Mouse (Mus musculus) heart, embryonic 14.5 days (tissue): ENCODE data around the gene Igdcc3. TPM values are rescaled to one million over a fixed set of nuclear protein-coding genes. Genes with fewer than 3 reads are reported as not detected.
"Not testable (repeated sequence)": the region's sequence is repeated elsewhere in the genome, so short reads cannot be mapped to it uniquely, and the experiment has no call there.

Experiments
- ATAC-seq: fragments of 200-750 bp; cut with Nextera tagmentation; 2 replicates; pipeline ENCODE4 v1.8.0; 2017; ENCODE audit warnings: low read depth, moderate TSS enrichment; ENCODE audit not compliant: insufficient number of reproducible peaks, insufficient read depth, low FRiP score
- H3K27ac ChIP-seq, 2 experiments: fragments of 200-500 bp in 1 of 2; fragments of 300-500 bp in 1 of 2; sonication (generic) in 1 of 2; replicated peaks in 1 of 2; 2 replicates each; pipeline ENCODE4 v1.5.1; 2012 to 2014; ENCODE audit warnings: low read depth in 2 of 2, low read length in 2 of 2, control low read depth in 1 of 2, mild to moderate bottlenecking in 1 of 2, mixed read lengths in 1 of 2; ENCODE audit not compliant: control insufficient read depth in 1 of 2, insufficient read depth in 1 of 2
- H3K27me3 ChIP-seq: fragments of 300-500 bp; sonication (generic); 2 replicates; pipeline ENCODE4 v1.6.1; 2014; ENCODE audit warnings: mild to moderate bottlenecking, low read length, control low read depth; ENCODE audit not compliant: control insufficient read depth, insufficient read depth
- H3K36me3 ChIP-seq: fragments of 300-500 bp; sonication (generic); 2 replicates; pipeline ENCODE4 v1.6.1; 2014; ENCODE audit warnings: mild to moderate bottlenecking, control low read depth, low read length, mixed read lengths; ENCODE audit not compliant: control insufficient read depth, insufficient read depth
- H3K4me1 ChIP-seq, 2 experiments: fragments of 200-500 bp in 1 of 2; fragments of 300-500 bp in 1 of 2; sonication (generic) in 1 of 2; 2 replicates each; pipeline ENCODE4 v1.6.1; 2012 to 2014; ENCODE audit warnings: low read length in 2 of 2, control low read depth in 1 of 2, mixed read lengths in 1 of 2; ENCODE audit not compliant: control insufficient read depth in 2 of 2, insufficient read depth in 2 of 2
- H3K4me2 ChIP-seq: fragments of 300-500 bp; sonication (generic); 2 replicates; pipeline ENCODE4 v1.6.1; 2014; ENCODE audit warnings: mild to moderate bottlenecking, low read length
- H3K4me3 ChIP-seq, 2 experiments: fragments of 200-500 bp in 1 of 2; fragments of 300-500 bp in 1 of 2; sonication (generic) in 1 of 2; 2 replicates each; pipeline ENCODE4 v1.5.1; 2012 to 2014; ENCODE audit warnings: low read length in 2 of 2, mild to moderate bottlenecking in 2 of 2, control low read depth in 1 of 2, low read depth in 1 of 2, moderate library complexity in 1 of 2; ENCODE audit not compliant: control insufficient read depth in 1 of 2, insufficient read depth in 1 of 2
- H3K9ac ChIP-seq: fragments of 300-500 bp; sonication (generic); 2 replicates; pipeline ENCODE4 v1.6.1; 2014; ENCODE audit warnings: mild to moderate bottlenecking, low read length
- H3K9me3 ChIP-seq: fragments of 300-500 bp; sonication (generic); 2 replicates; pipeline ENCODE4 v1.6.1; 2016; ENCODE audit warnings: low read length, control low read depth; ENCODE audit not compliant: control insufficient read depth
- WGBS: fragments of 180-500 bp; shearing (Covaris S2); extraction: QIAGEN DNeasy Blood & Tissue Kit; methylation state at CpG from one replicate; pipeline ENCODE4 v1.1.7; 2014; 5-methylcytosine and 5-hydroxymethylcytosine counted together
- polyA plus RNA-seq: library from polyadenylated mRNA; unstranded; fragments of >200 nt; fragmentation: Nextera tagmentation; extraction: Ambion mirVana; gene quantifications from 2 replicates; pipeline ENCODE4 v1.2.1, GENCODE M21; 2014

Gene Igdcc3
- polyA plus RNA-seq, 1 experiment from 2014 or later, result 0.36 TPM

GRCm38 (mm10) chr9:65199723-65200122 is 58.7 kb downstream of the Igdcc3 start:
- H3K9ac ChIP-seq, result peak overlapping the region; percentile 27; the same call in 1 of the 2 replicates
- H3K36me3 ChIP-seq, result no peaks in the 10 kb centered on the region
- H3K27me3 ChIP-seq, result no peaks in the 10 kb centered on the region
- peak overlapping the region in 1 of 2 experiments; percentile 63; a peak in 1 of 4 replicates for H3K27ac ChIP-seq
- H3K4me1 ChIP-seq, result peaks cover 12 to 15% of the 10 kb centered on the region in 2 experiments
- no peak overlapping the region for H3K4me3 ChIP-seq
- WGBS, result 47% methylated on average over 7 of the region's 7 CpGs
- no peaks in the 10 kb centered on the region for H3K9me3 ChIP-seq
- no peak overlapping the region for H3K4me2 ChIP-seq
- no peak for ATAC-seq

DNA sequence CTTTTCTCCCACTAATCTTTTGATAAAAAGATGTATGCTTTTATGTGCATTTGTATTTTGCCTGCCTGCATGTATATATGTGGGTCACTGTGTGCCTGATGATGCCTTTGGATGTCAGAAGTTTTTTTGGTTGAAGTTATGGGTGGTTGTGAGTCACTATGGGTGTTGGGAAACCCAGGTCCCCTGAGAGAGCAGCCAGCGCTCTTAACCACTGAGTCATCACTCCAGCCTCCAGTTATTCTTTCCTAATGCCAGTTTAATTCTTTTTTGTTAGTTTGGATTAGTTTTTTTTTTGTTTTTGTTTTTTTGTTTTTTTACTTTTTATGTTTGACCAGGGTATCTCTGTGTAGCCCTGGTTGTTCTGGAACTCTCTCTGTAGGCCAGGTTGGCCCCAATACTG is 59.6 kb downstream of the Igdcc3 start:
- Histone ChIP-seq H3K9ac (no peak overlapping the region; the same call in 1 of the 2 replicates), H3K36me3 (no peaks in the 10 kb centered on the region), H3K27me3 (no peaks in the 10 kb centered on the region), H3K9me3 (no peaks in the 10 kb centered on the region), H3K4me1 (peaks cover 6% of the 10 kb centered on the region in 2 experiments), H3K4me2 (no peak overlapping the region), H3K4me3 (no peak overlapping the region), H3K27ac (peak overlapping the region in 1 of 2 experiments; percentile 63; a peak in 1 of 4 replicates)
- 70% methylated on average over 1 of the region's 1 CpGs for WGBS
- no peak for ATAC-seq

- H3K27me3 ChIP-seq, result no peaks in the 10 kb centered on the region
- no peak for ATAC-seq
- peak overlapping the region in 1 of 2 experiments; percentile 63; a peak in 1 of 4 replicates for H3K27ac ChIP-seq
- WGBS, result 53% methylated on average over 3 of the region's 3 CpGs
- H3K9me3 ChIP-seq, result no peaks in the 10 kb centered on the region
- peaks cover 2% of the 10 kb centered on the region in 2 experiments for H3K4me1 ChIP-seq
- no peak overlapping the region for H3K4me2 ChIP-seq
- no peaks in the 10 kb centered on the region for H3K36me3 ChIP-seq
- no peak overlapping the region for H3K4me3 ChIP-seq
- no peak overlapping the region for H3K9ac ChIP-seq
Observed at GRCm38 (mm10) chr9:65201021-65201380, 60.0 kb downstream of the Igdcc3 start.

- H3K9ac ChIP-seq, result peak overlapping the region; percentile 80
- H3K4me1 ChIP-seq, result no peaks in the 10 kb centered on the region; a peak in 1 of 4 replicates
- no peaks in the 10 kb centered on the region for H3K9me3 ChIP-seq
- peak; percentile 80 for ATAC-seq
- peak overlapping the region; percentile 53 to 63 for H3K27ac ChIP-seq
- H3K27me3 ChIP-seq, result no peaks in the 10 kb centered on the region
- H3K36me3 ChIP-seq, result no peaks in the 10 kb centered on the region
- H3K4me3 ChIP-seq, result peak overlapping the region; percentile 33 to 44
- WGBS, result under 1% methylated on average over 18 of the region's 18 CpGs
- H3K4me2 ChIP-seq, result peak overlapping the region; percentile 77
Observed at GRCm38 (mm10) chr9:65201381-65202164, 60.6 kb downstream of the Igdcc3 start.

DNA sequence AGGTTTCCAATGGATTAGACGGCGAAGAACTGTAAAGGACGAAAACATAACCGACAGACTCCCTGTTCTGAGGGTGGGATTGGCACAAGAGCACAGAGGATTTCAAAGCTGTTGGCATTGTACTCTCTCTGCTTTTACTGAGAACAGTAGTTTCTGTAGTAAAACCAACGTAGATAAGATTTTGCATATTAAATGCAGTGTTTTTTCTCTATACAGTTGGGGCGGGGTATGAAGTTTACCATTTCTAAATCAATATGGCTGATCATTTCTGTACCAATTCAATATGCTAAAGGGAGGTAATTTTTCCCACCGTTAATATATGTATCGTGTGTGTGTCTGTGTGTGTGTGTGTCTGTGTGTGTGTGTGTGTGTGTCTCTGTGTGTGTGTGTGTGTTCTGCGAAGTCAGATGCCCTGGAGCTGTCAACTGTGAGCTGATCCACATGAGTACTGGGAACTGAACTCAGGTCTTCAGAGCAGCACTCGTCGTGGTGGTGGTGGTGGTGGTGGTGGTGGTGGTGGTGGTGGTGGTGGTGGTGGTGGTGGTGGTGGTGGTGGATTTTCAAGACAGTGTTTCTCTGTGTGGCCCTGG is 61.3 kb downstream of the Igdcc3 start:
- H3K27ac ChIP-seq, result peak overlapping the region; percentile 53 to 63; a peak in 3 of 4 replicates
- peak overlapping the region; percentile 33 to 44 for H3K4me3 ChIP-seq
- no peaks in the 10 kb centered on the region for H3K36me3 ChIP-seq
- peak overlapping the region; percentile 80 for H3K9ac ChIP-seq
- no peaks in the 10 kb centered on the region; a peak in 1 of 4 replicates for H3K4me1 ChIP-seq
- H3K9me3 ChIP-seq, result peaks cover 5% of the 10 kb centered on the region; the same call in 1 of the 2 replicates
- no peak for ATAC-seq
- H3K4me2 ChIP-seq, result peak overlapping the region; percentile 77
- WGBS, result 21% methylated on average over 10 of the region's 11 CpGs
- H3K27me3 ChIP-seq, result no peaks in the 10 kb centered on the region

DNA sequence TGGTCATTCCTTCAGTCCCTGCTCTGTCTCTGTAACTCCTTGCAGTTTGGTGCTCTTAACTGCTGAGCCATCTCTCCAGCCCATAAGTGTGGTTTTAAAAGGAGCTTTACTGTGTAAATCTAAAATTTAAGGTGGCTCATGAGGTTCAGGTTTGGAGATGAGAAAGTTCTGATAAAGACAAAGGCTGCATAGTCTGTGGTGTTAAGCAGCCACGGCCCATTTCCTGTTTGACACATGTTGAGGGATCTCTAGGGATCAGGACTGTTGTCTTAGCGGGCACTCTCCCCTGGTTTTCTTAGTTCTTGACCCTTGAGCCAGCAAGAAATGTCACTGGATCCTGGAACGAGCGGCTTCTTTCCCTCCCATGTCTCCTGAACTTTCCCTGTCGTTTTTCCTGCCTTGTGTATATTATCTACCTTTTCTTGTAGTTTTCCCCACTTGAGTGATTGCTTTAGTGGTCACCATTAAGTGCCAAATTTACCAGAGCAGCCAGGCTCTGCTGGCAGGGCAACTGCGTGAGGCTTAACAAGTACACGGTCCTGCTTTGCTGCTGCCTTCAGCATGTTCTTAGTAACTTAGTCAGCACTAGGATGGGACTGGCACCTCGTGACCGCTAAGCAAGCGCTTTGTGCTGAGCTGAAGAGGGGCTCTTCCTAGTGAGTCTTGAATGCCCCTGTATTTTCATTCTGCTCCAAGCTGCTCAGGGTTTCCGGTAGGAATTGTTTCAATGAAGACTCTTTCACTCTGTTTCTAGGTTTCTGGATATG is 64.2 kb downstream of the Igdcc3 start:
- ATAC-seq, result no peak
- no peaks in the 10 kb centered on the region for H3K36me3 ChIP-seq
- no peak overlapping the region for H3K9ac ChIP-seq
- H3K4me3 ChIP-seq, result no peak overlapping the region
- H3K27me3 ChIP-seq, result no peaks in the 10 kb centered on the region
- H3K4me1 ChIP-seq, result no peaks in the 10 kb centered on the region; a peak in 1 of 4 replicates
- H3K4me2 ChIP-seq, result no peak overlapping the region
- 62% methylated on average over 11 of the region's 11 CpGs for WGBS
- no peak overlapping the region for H3K27ac ChIP-seq
- peaks cover 6% of the 10 kb centered on the region; the same call in 1 of the 2 replicates for H3K9me3 ChIP-seq

GRCm38 (mm10) chr9:65207041-65207815 is 66.2 kb downstream of the Igdcc3 start:
- not testable (repeated sequence) for H3K9me3 ChIP-seq, H3K36me3 ChIP-seq, ATAC-seq, H3K4me2 ChIP-seq, H3K27ac ChIP-seq, H3K4me1 ChIP-seq, H3K27me3 ChIP-seq, H3K9ac ChIP-seq, H3K4me3 ChIP-seq
- 63% methylated on average over 9 of the region's 9 CpGs for WGBS
